Mouse (Mus musculus) ES-Bruce4 (cell line): ENCODE measurements around the gene Cdc42ep1. TPM values are rescaled to one million over a fixed set of nuclear protein-coding genes. Genes with fewer than 3 reads are reported as not detected.

Source experiments
- H3K27ac ChIP-seq: 2 replicates; pipeline ENCODE4 v1.5.1; 2012; ENCODE audit warnings: low read length, inconsistent platforms; ENCODE audit not compliant: insufficient read depth
- H3K27me3 ChIP-seq: 2 replicates; pipeline ENCODE4 v1.6.1; 2012; ENCODE audit warnings: mild to moderate bottlenecking, low read length, inconsistent platforms; ENCODE audit not compliant: control insufficient read depth, poor library complexity, insufficient read depth, severe bottlenecking
- H3K36me3 ChIP-seq: 2 replicates; pipeline ENCODE4 v1.6.1; 2012; ENCODE audit warnings: inconsistent platforms, mild to moderate bottlenecking, low read length, moderate library complexity; ENCODE audit not compliant: control insufficient read depth, poor library complexity, insufficient read depth, severe bottlenecking
- H3K4me1 ChIP-seq: one replicate; pipeline ENCODE4 v1.8.1; 2011; ENCODE audit warnings: low read length; ENCODE audit not compliant: control insufficient read depth, insufficient read depth
- H3K4me3 ChIP-seq: 2 replicates; pipeline ENCODE4 v1.5.1; 2011; ENCODE audit warnings: low read depth, mild to moderate bottlenecking, low read length
- H3K9ac ChIP-seq: 2 replicates; pipeline ENCODE4 v1.6.1; 2012; ENCODE audit warnings: low read depth, mild to moderate bottlenecking, inconsistent platforms; ENCODE audit not compliant: poor library complexity, severe bottlenecking
- H3K9me3 ChIP-seq: replicated peaks from 2 replicates; pipeline ENCODE4 v1.6.1; 2012; ENCODE audit warnings: mild to moderate bottlenecking, low read length, inconsistent platforms; ENCODE audit not compliant: control insufficient read depth, poor library complexity, insufficient read depth, severe bottlenecking
- CTCF ChIP-seq: IDR thresholded peaks from one replicate; pipeline ENCODE4 v1.8.1; 2011; ENCODE audit warnings: low read depth, low read length
- EP300 ChIP-seq: IDR thresholded peaks from 2 replicates; pipeline ENCODE4 v1.6.1; 2011; ENCODE audit warnings: low read depth, low read length; ENCODE audit not compliant: insufficient read depth
- POLR2A ChIP-seq: IDR thresholded peaks from one replicate; pipeline ENCODE4 v1.8.1; 2011; ENCODE audit warnings: low read length; ENCODE audit not compliant: insufficient read depth
- polyA plus RNA-seq: library from polyadenylated mRNA; stranded (reverse); fragments of >200 nt; gene quantifications from 2 replicates; pipeline ENCODE4 v1.2.4, GENCODE M21; 2011; ENCODE audit warnings: low read depth; ENCODE audit not compliant: missing spikeins, insufficient read depth, insufficient read length

Cdc42ep1 gene
- polyA plus RNA-seq, 1 experiment: 9.2 TPM

GRCm38 (mm10) chr15:78868398-78868797, 26.0 kb downstream of the Cdc42ep1 start:
- TF ChIP-seq EP300: peak; percentile 67
- TF ChIP-seq POLR2A: no peak
- no peak overlapping the region for H3K4me3 ChIP-seq
- 0 out of 2 replicates have a peak overlapping the region, but pooled peaks have one; percentile 7 for H3K27ac ChIP-seq
- no peaks in the 10 kb centered on the region for H3K27me3 ChIP-seq
- H3K9me3 ChIP-seq: no peaks in the 10 kb centered on the region
- H3K9ac ChIP-seq: no peak overlapping the region
- H3K4me1 ChIP-seq: peaks cover 4% of the 10 kb centered on the region
- H3K36me3 ChIP-seq: no peaks in the 10 kb centered on the region

- TF ChIP-seq POLR2A (no peak), EP300 (no peak), CTCF (no peak)
- H3K27me3 ChIP-seq: no peaks in the 10 kb centered on the region
- no peak overlapping the region for H3K4me3 ChIP-seq
- no peaks in the 10 kb centered on the region for H3K36me3 ChIP-seq
- no peak overlapping the region for H3K27ac ChIP-seq
- H3K4me1 ChIP-seq: peaks cover 6% of the 10 kb centered on the region
- no peaks in the 10 kb centered on the region for H3K9me3 ChIP-seq
- no peak overlapping the region for H3K9ac ChIP-seq
Measured at GRCm38 (mm10) chr15:78868826-78869233, 26.4 kb downstream of the Cdc42ep1 start.

- peaks cover 6% of the 10 kb centered on the region for H3K4me1 ChIP-seq
- no peaks in the 10 kb centered on the region for H3K9me3 ChIP-seq
- H3K9ac ChIP-seq: no peak overlapping the region
- H3K27ac ChIP-seq: no peak overlapping the region
- no peaks in the 10 kb centered on the region for H3K27me3 ChIP-seq
- no peak for TF ChIP-seq POLR2A
- TF ChIP-seq CTCF: peak; percentile 50
- no peak overlapping the region for H3K4me3 ChIP-seq
- no peaks in the 10 kb centered on the region for H3K36me3 ChIP-seq
Measured at GRCm38 (mm10) chr15:78869775-78870174, 27.4 kb downstream of the Cdc42ep1 start.

GRCm38 (mm10) chr15:78872021-78872608, 29.7 kb downstream of the Cdc42ep1 start:
- H3K4me1 ChIP-seq: peaks cover 8% of the 10 kb centered on the region
- TF ChIP-seq POLR2A (no peak), EP300 (no peak), CTCF (no peak)

GRCm38 (mm10) chr15:78873803-78874435, 31.5 kb downstream of the Cdc42ep1 start:
- H3K36me3 ChIP-seq: no peaks in the 10 kb centered on the region
- 0 out of 2 replicates have a peak overlapping the region, but pooled peaks have one; percentile 24 for H3K27ac ChIP-seq
- no peaks in the 10 kb centered on the region for H3K27me3 ChIP-seq
- H3K4me1 ChIP-seq: peaks cover 8% of the 10 kb centered on the region
- no peak overlapping the region for H3K4me3 ChIP-seq
- no peak overlapping the region for H3K9ac ChIP-seq
- no peaks in the 10 kb centered on the region for H3K9me3 ChIP-seq
- TF ChIP-seq EP300 (no peak), POLR2A (no peak), CTCF (peak; percentile 38)

More at GRCm38 (mm10) chr15:78872021-78872608, 29.7 kb downstream of the Cdc42ep1 start:
- Histone ChIP-seq H3K4me3 (no peak overlapping the region), H3K9me3 (no peaks in the 10 kb centered on the region), H3K9ac (no peak overlapping the region), H3K36me3 (no peaks in the 10 kb centered on the region), H3K27ac (no peak overlapping the region), H3K27me3 (no peaks in the 10 kb centered on the region)

- Histone ChIP-seq H3K27me3 (no peaks in the 10 kb centered on the region), H3K4me1 (peaks cover 8% of the 10 kb centered on the region), H3K9me3 (no peaks in the 10 kb centered on the region), H3K36me3 (no peaks in the 10 kb centered on the region), H3K4me3 (no peak overlapping the region), H3K9ac (no peak overlapping the region), H3K27ac (peak overlapping the region; percentile 24)
- TF ChIP-seq POLR2A: no peak
- TF ChIP-seq CTCF: no peak
- no peak for TF ChIP-seq EP300
Measured at GRCm38 (mm10) chr15:78874989-78875388, 32.6 kb downstream of the Cdc42ep1 start.
